Comparison of ENCODE assay signal across 20 mouse cellular contexts in genomic region chr2:54265453-54265823, GRCm38 (mm10).
DNase-seq lines count a peak whose midpoint lies in the region; ATAC-seq and TF ChIP-seq lines count a peak whose summit lies in the region.
"Had no signal": no experiment of that assay in that cellular context is flagged by ENCODE, and none has a peak within 500 bp of the region (broad histone marks: within the 10 kb centered on the region; RNA-seq: fewer than 3 reads in every experiment).

No protein-coding gene starts in this region.

- peak; percentile 59; the same call in 1 of the 2 replicates for ATAC-seq in forebrain, embryonic 16.5 days
- peak; percentile 68 for ATAC-seq in midbrain, embryonic 11.5 days (ENCODE audit: low FRiP score)

- intact Hi-C loops in heart, adult 2 months (cut with DNase I): no loop called here

- H3K27ac ChIP-seq in forebrain, embryonic 16.5 days (ENCODE audit: low read length): no peak overlapping the region
- no peak overlapping the region for H3K27ac ChIP-seq in forebrain, embryonic 10.5 days
- no peak overlapping the region for H3K27ac ChIP-seq in midbrain, embryonic 11.5 days (ENCODE audit: low read depth, low read length)
- H3K27ac ChIP-seq in midbrain, embryonic 10.5 days (replicated peaks): no peak overlapping the region
- H3K27ac ChIP-seq in heart, adult 2 months: no peak overlapping the region
- H3K27ac ChIP-seq: embryonic facial prominence, embryonic 13.5 days; heart, embryonic 15.5 days; hindbrain, embryonic 15.5 days had no signal

- TF ChIP-seq POLR2A in heart, adult 2 months (IDR thresholded peaks at IDR 0.05; ENCODE audit: insufficient read depth, low read depth, low read length): no peak

- H3K36me3 ChIP-seq in forebrain, embryonic 16.5 days (ENCODE audit: control insufficient read depth, insufficient read depth): no peaks in the 10 kb centered on the region
- no peaks in the 10 kb centered on the region for H3K36me3 ChIP-seq in forebrain, embryonic 10.5 days (replicated peaks)
- no peaks in the 10 kb centered on the region for H3K36me3 ChIP-seq in midbrain, embryonic 11.5 days (ENCODE audit: control insufficient read depth, insufficient read depth, low read length)
- no peaks in the 10 kb centered on the region for H3K36me3 ChIP-seq in midbrain, embryonic 10.5 days
- no peaks in the 10 kb centered on the region for H3K36me3 ChIP-seq in heart, adult 2 months (ENCODE audit: control insufficient read depth, insufficient read depth, low read length)
- H3K36me3 ChIP-seq: embryonic facial prominence, embryonic 13.5 days; heart, embryonic 15.5 days; hindbrain, embryonic 15.5 days had no signal

- peaks cover 5% of the 10 kb centered on the region; the same call in 1 of the 2 replicates for H3K4me1 ChIP-seq in forebrain, embryonic 16.5 days (replicated peaks; ENCODE audit: control insufficient read depth, insufficient read depth, low read length)
- H3K4me1 ChIP-seq in forebrain, embryonic 10.5 days: peaks cover 7% of the 10 kb centered on the region
- H3K4me1 ChIP-seq in midbrain, embryonic 11.5 days (ENCODE audit: control insufficient read depth, insufficient read depth, low read length): no peaks in the 10 kb centered on the region
- 0 out of 2 replicates have a peak, but pooled peaks cover 4% of the 10 kb centered on the region for H3K4me1 ChIP-seq in midbrain, embryonic 10.5 days
- no peaks in the 10 kb centered on the region for H3K4me1 ChIP-seq in heart, adult 2 months (ENCODE audit: control insufficient read depth, insufficient read depth, low read length)
- H3K4me1 ChIP-seq: embryonic facial prominence, embryonic 13.5 days; heart, embryonic 15.5 days; hindbrain, embryonic 15.5 days had no signal

- no peak overlapping the region for H3K9ac ChIP-seq in forebrain, embryonic 16.5 days (replicated peaks; ENCODE audit: low read depth, low read length)
- no peak overlapping the region for H3K9ac ChIP-seq in midbrain, embryonic 11.5 days (ENCODE audit: low read length)
- no peak overlapping the region for H3K9ac ChIP-seq in heart, adult 2 months (ENCODE audit: low read depth, low read length)
- H3K9ac ChIP-seq: embryonic facial prominence, embryonic 13.5 days; heart, embryonic 15.5 days; hindbrain, embryonic 15.5 days had no signal

- no peak overlapping the region for H3K4me3 ChIP-seq in forebrain, embryonic 16.5 days (replicated peaks; ENCODE audit: low read length)
- H3K4me3 ChIP-seq in forebrain, embryonic 10.5 days: no peak overlapping the region
- H3K4me3 ChIP-seq in midbrain, embryonic 11.5 days (ENCODE audit: low read depth, low read length): no peak overlapping the region
- H3K4me3 ChIP-seq in midbrain, embryonic 10.5 days: no peak overlapping the region
- no peak overlapping the region for H3K4me3 ChIP-seq in heart, adult 2 months
- H3K4me3 ChIP-seq: embryonic facial prominence, embryonic 13.5 days; heart, embryonic 15.5 days; hindbrain, embryonic 15.5 days had no signal

- no peak overlapping the region for H3K4me2 ChIP-seq in forebrain, embryonic 16.5 days (ENCODE audit: low read length)
- no peak overlapping the region for H3K4me2 ChIP-seq in midbrain, embryonic 11.5 days
- H3K4me2 ChIP-seq: embryonic facial prominence, embryonic 13.5 days; heart, embryonic 11.5 days; heart, embryonic 15.5 days; hindbrain, embryonic 15.5 days had no signal

- no peak for TF ChIP-seq EP300 in heart, adult 2 months (IDR thresholded peaks at IDR 0.05; ENCODE audit: insufficient read depth, low read depth, low read length)

- no peak for DNase-seq in forebrain, embryonic 10.5 days (ENCODE audit: extremely low spot score, low spot score)
- DNase-seq in midbrain, embryonic 11.5 days (ENCODE audit: low spot score, missing footprints): no peak
- no peak for DNase-seq in midbrain, embryonic 10.5 days (ENCODE audit: low spot score)
- peak; percentile 1 for DNase-seq in retina, embryonic 14.5 days (ENCODE audit: low spot score)
- DNase-seq in retina, postnatal 1 day: no peak
- no peak for DNase-seq in heart, adult 2 months
- DNase-seq: adrenal gland, adult 2 months; adrenal gland, postnatal 25 days; cerebellum, adult 18-20 months; cerebellum, adult 9-11 months; cerebellum, postnatal 36 days; gastrocnemius, postnatal 10 days; heart, adult 18-20 months; heart, postnatal 14 days; kidney, adult 11 months had no signal

- 47% methylated on average over 5 of the region's 5 CpGs for WGBS in forebrain, embryonic 16.5 days
- 74% methylated on average over 5 of the region's 5 CpGs for WGBS in forebrain, embryonic 10.5 days
- WGBS in midbrain, embryonic 11.5 days: 69% methylated on average over 5 of the region's 5 CpGs
- WGBS in midbrain, embryonic 10.5 days: 75% methylated on average over 5 of the region's 5 CpGs
- WGBS in heart, adult 2 months: 75% methylated on average over 5 of the region's 5 CpGs

- TF ChIP-seq CTCF in heart, adult 2 months (IDR thresholded peaks at IDR 0.05): no peak

- no peaks in the 10 kb centered on the region for H3K79me2 ChIP-seq in heart, adult 2 months (replicated peaks; ENCODE audit: control insufficient read depth, insufficient read depth, low read length)

- peaks cover 3% of the 10 kb centered on the region; the same call in 1 of the 2 replicates for H3K9me3 ChIP-seq in forebrain, embryonic 16.5 days (ENCODE audit: control insufficient read depth, low read length)
- H3K9me3 ChIP-seq in forebrain, embryonic 10.5 days: no peaks in the 10 kb centered on the region; the same call in 1 of the 2 replicates
- 0 out of 2 replicates have a peak, but pooled peaks cover 5% of the 10 kb centered on the region for H3K9me3 ChIP-seq in midbrain, embryonic 11.5 days (ENCODE audit: control insufficient read depth, low read length)
- H3K9me3 ChIP-seq in midbrain, embryonic 10.5 days (replicated peaks): peaks cover 5% of the 10 kb centered on the region; the same call in 1 of the 2 replicates
- H3K9me3 ChIP-seq: heart, embryonic 15.5 days; hindbrain, embryonic 15.5 days had no signal

- H3K27me3 ChIP-seq in forebrain, embryonic 16.5 days (replicated peaks; ENCODE audit: control insufficient read depth, insufficient read depth, low read length): no peaks in the 10 kb centered on the region
- no peaks in the 10 kb centered on the region for H3K27me3 ChIP-seq in forebrain, embryonic 10.5 days (ENCODE audit: poor library complexity, severe bottlenecking)
- no peaks in the 10 kb centered on the region for H3K27me3 ChIP-seq in midbrain, embryonic 11.5 days (ENCODE audit: control insufficient read depth, insufficient read depth, low read length)
- no peaks in the 10 kb centered on the region for H3K27me3 ChIP-seq in midbrain, embryonic 10.5 days (ENCODE audit: low read depth, poor library complexity, severe bottlenecking)
- no peaks in the 10 kb centered on the region for H3K27me3 ChIP-seq in heart, adult 2 months (ENCODE audit: control insufficient read depth, insufficient read depth, low read length)
- H3K27me3 ChIP-seq: embryonic facial prominence, embryonic 13.5 days; heart, embryonic 15.5 days; hindbrain, embryonic 15.5 days had no signal
